Mouse (Mus musculus): ENCODE results near the gene Eef1a2. TPM values are rescaled to one million over a fixed set of nuclear protein-coding genes. Genes with fewer than 3 reads are reported as not detected.

Gene Eef1a2
- 0.16 and 0.20 TPM in 2 replicates for polyA plus RNA-seq (2015; fragmentation: Nextera tagmentation; extraction: Ambion mirVana)

GRCm38 (mm10) chr2:181156248-181157121 is at the start of gene Eef1a2:
TSS of gene Eef1a2 (minus strand) at chr2:181157014.
- no peak within 1 kb of the TSS for H3K27ac ChIP-seq (ENCODE audit: low read length)
- peaks cover 29% of the 10 kb centered on the region for H3K27me3 ChIP-seq (ENCODE audit: control insufficient read depth, insufficient read depth, low read depth, low read length)
- H3K4me3 ChIP-seq (ENCODE audit: low read length), result no peak within 1 kb of the TSS

GRCm38 (mm10) chr2:181206118-181206517 is 49.3 kb upstream of the Eef1a2 start:
- Histone ChIP-seq H3K9ac (ENCODE audit: low read length) (no peak overlapping the region), H3K4me3 (ENCODE audit: low read length) (no peak overlapping the region), H3K27ac (ENCODE audit: low read length) (no peak overlapping the region), H3K4me1 (replicated peaks; ENCODE audit: control insufficient read depth, insufficient read depth, low read length) (no peaks in the 10 kb centered on the region), H3K27me3 (ENCODE audit: control insufficient read depth, insufficient read depth, low read depth, low read length) (no peaks in the 10 kb centered on the region), H3K4me2 (ENCODE audit: low read depth, low read length) (no peak overlapping the region), H3K36me3 (ENCODE audit: control insufficient read depth, insufficient read depth, low read length) (no peaks in the 10 kb centered on the region), H3K9me3 (ENCODE audit: control insufficient read depth, low read length) (no peaks in the 10 kb centered on the region)
- no peak for ATAC-seq (ENCODE audit: low read depth)
- WGBS, result 61% methylated on average over 9 of the region's 9 CpGs

More at GRCm38 (mm10) chr2:181156248-181157121, at the start of gene Eef1a2:
- Histone ChIP-seq H3K4me2 (ENCODE audit: low read depth, low read length) (no peak within 1 kb of the TSS), H3K9me3 (ENCODE audit: control insufficient read depth, low read length) (no peaks in the 10 kb centered on the region), H3K36me3 (ENCODE audit: control insufficient read depth, insufficient read depth, low read length) (no peaks in the 10 kb centered on the region), H3K4me1 (replicated peaks; ENCODE audit: control insufficient read depth, insufficient read depth, low read length) (no peaks in the 10 kb centered on the region), H3K9ac (ENCODE audit: low read length) (no peak within 1 kb of the TSS)
- 3% methylated on average over 55 of the region's 55 CpGs for WGBS
- ATAC-seq (ENCODE audit: low read depth), result no peak

GRCm38 (mm10) chr2:181205678-181206077 is 48.9 kb upstream of the Eef1a2 start:
- Histone ChIP-seq H3K4me1 (replicated peaks; ENCODE audit: control insufficient read depth, insufficient read depth, low read length) (no peaks in the 10 kb centered on the region), H3K9me3 (ENCODE audit: control insufficient read depth, low read length) (no peaks in the 10 kb centered on the region), H3K9ac (ENCODE audit: low read length) (no peak overlapping the region), H3K27me3 (ENCODE audit: control insufficient read depth, insufficient read depth, low read depth, low read length) (no peaks in the 10 kb centered on the region), H3K27ac (ENCODE audit: low read length) (no peak overlapping the region), H3K4me2 (ENCODE audit: low read depth, low read length) (no peak overlapping the region), H3K36me3 (ENCODE audit: control insufficient read depth, insufficient read depth, low read length) (no peaks in the 10 kb centered on the region), H3K4me3 (ENCODE audit: low read length) (no peak overlapping the region)
- ATAC-seq (ENCODE audit: low read depth), result no peak
- WGBS, result 78% methylated on average over 5 of the region's 5 CpGs

- H3K9me3 ChIP-seq (ENCODE audit: control insufficient read depth, low read length), result no peaks in the 10 kb centered on the region
- ATAC-seq (ENCODE audit: low read depth), result no peak
- no peak overlapping the region for H3K4me3 ChIP-seq (ENCODE audit: low read length)
- WGBS, result 71% methylated on average over 6 of the region's 6 CpGs
- H3K9ac ChIP-seq (ENCODE audit: low read length), result no peak overlapping the region
- no peaks in the 10 kb centered on the region for H3K27me3 ChIP-seq (ENCODE audit: control insufficient read depth, insufficient read depth, low read depth, low read length)
- H3K4me2 ChIP-seq (ENCODE audit: low read depth, low read length), result no peak overlapping the region
- H3K4me1 ChIP-seq (replicated peaks; ENCODE audit: control insufficient read depth, insufficient read depth, low read length), result no peaks in the 10 kb centered on the region
- H3K36me3 ChIP-seq (ENCODE audit: control insufficient read depth, insufficient read depth, low read length), result no peaks in the 10 kb centered on the region
- H3K27ac ChIP-seq (ENCODE audit: low read length), result no peak overlapping the region
Measured at GRCm38 (mm10) chr2:181202886-181203285, 46.1 kb upstream of the Eef1a2 start.

GRCm38 (mm10) chr2:181202422-181202821 is 45.6 kb upstream of the Eef1a2 start, which contains the start of gene Ptk6:
TSS of gene Ptk6 (minus strand) at chr2:181202789.
- 80% methylated on average over 3 of the region's 3 CpGs for WGBS
- no peaks in the 10 kb centered on the region for H3K36me3 ChIP-seq (ENCODE audit: control insufficient read depth, insufficient read depth, low read length)
- no peak for ATAC-seq (ENCODE audit: low read depth)
- no peaks in the 10 kb centered on the region for H3K9me3 ChIP-seq (ENCODE audit: control insufficient read depth, low read length)
- no peak within 1 kb of the TSS for H3K4me2 ChIP-seq (ENCODE audit: low read depth, low read length)
- no peaks in the 10 kb centered on the region for H3K4me1 ChIP-seq (replicated peaks; ENCODE audit: control insufficient read depth, insufficient read depth, low read length)
- H3K4me3 ChIP-seq (ENCODE audit: low read length), result no peak within 1 kb of the TSS
- H3K27me3 ChIP-seq (ENCODE audit: control insufficient read depth, insufficient read depth, low read depth, low read length), result no peaks in the 10 kb centered on the region
- no peak within 1 kb of the TSS for H3K9ac ChIP-seq (ENCODE audit: low read length)
- H3K27ac ChIP-seq (ENCODE audit: low read length), result no peak within 1 kb of the TSS

- Histone ChIP-seq H3K27ac (ENCODE audit: low read length) (no peak overlapping the region), H3K4me1 (replicated peaks; ENCODE audit: control insufficient read depth, insufficient read depth, low read length) (no peaks in the 10 kb centered on the region), H3K4me3 (ENCODE audit: low read length) (no peak overlapping the region), H3K27me3 (ENCODE audit: control insufficient read depth, insufficient read depth, low read depth, low read length) (no peaks in the 10 kb centered on the region), H3K36me3 (ENCODE audit: control insufficient read depth, insufficient read depth, low read length) (no peaks in the 10 kb centered on the region), H3K9me3 (ENCODE audit: control insufficient read depth, low read length) (no peaks in the 10 kb centered on the region), H3K4me2 (ENCODE audit: low read depth, low read length) (no peak overlapping the region), H3K9ac (ENCODE audit: low read length) (no peak overlapping the region)
- peak; percentile 48; the same call in 1 of the 2 replicates for ATAC-seq (ENCODE audit: low read depth)
- 37% methylated on average over 3 of the region's 3 CpGs for WGBS
Measured at GRCm38 (mm10) chr2:181201606-181202005, 44.8 kb upstream of the Eef1a2 start.

GRCm38 (mm10) chr2:181196628-181197300 is 40.0 kb upstream of the Eef1a2 start:
- ATAC-seq (ENCODE audit: low read depth), result no peak
- H3K9ac ChIP-seq (ENCODE audit: low read length), result no peak overlapping the region

GRCm38 (mm10) chr2:181193044-181193443 is 36.2 kb upstream of the Eef1a2 start:
- Histone ChIP-seq H3K4me3 (ENCODE audit: low read length) (no peak overlapping the region), H3K4me2 (ENCODE audit: low read depth, low read length) (no peak overlapping the region), H3K27me3 (ENCODE audit: control insufficient read depth, insufficient read depth, low read depth, low read length) (no peaks in the 10 kb centered on the region), H3K9me3 (ENCODE audit: control insufficient read depth, low read length) (no peaks in the 10 kb centered on the region), H3K27ac (ENCODE audit: low read length) (no peak overlapping the region), H3K9ac (ENCODE audit: low read length) (no peak overlapping the region), H3K36me3 (ENCODE audit: control insufficient read depth, insufficient read depth, low read length) (no peaks in the 10 kb centered on the region), H3K4me1 (replicated peaks; ENCODE audit: control insufficient read depth, insufficient read depth, low read length) (peaks cover 5% of the 10 kb centered on the region; the same call in 1 of the 2 replicates)
- WGBS, result 69% methylated on average over 3 of the region's 3 CpGs
- ATAC-seq (ENCODE audit: low read depth), result no peak

More at GRCm38 (mm10) chr2:181196628-181197300, 40.0 kb upstream of the Eef1a2 start:
- Histone ChIP-seq H3K27me3 (ENCODE audit: control insufficient read depth, insufficient read depth, low read depth, low read length) (no peaks in the 10 kb centered on the region), H3K4me2 (ENCODE audit: low read depth, low read length) (no peak overlapping the region), H3K27ac (ENCODE audit: low read length) (no peak overlapping the region), H3K9me3 (ENCODE audit: control insufficient read depth, low read length) (no peaks in the 10 kb centered on the region), H3K36me3 (ENCODE audit: control insufficient read depth, insufficient read depth, low read length) (no peaks in the 10 kb centered on the region), H3K4me3 (ENCODE audit: low read length) (no peak overlapping the region), H3K4me1 (replicated peaks; ENCODE audit: control insufficient read depth, insufficient read depth, low read length) (no peaks in the 10 kb centered on the region)
- WGBS, result 66% methylated on average over 4 of the region's 4 CpGs

- 74% methylated on average over 4 of the region's 4 CpGs for WGBS
- Histone ChIP-seq H3K4me2 (ENCODE audit: low read depth, low read length) (no peak overlapping the region), H3K27ac (ENCODE audit: low read length) (no peak overlapping the region), H3K9me3 (ENCODE audit: control insufficient read depth, low read length) (no peaks in the 10 kb centered on the region), H3K4me3 (ENCODE audit: low read length) (no peak overlapping the region), H3K9ac (ENCODE audit: low read length) (no peak overlapping the region), H3K4me1 (replicated peaks; ENCODE audit: control insufficient read depth, insufficient read depth, low read length) (peaks cover 5% of the 10 kb centered on the region; the same call in 1 of the 2 replicates), H3K36me3 (ENCODE audit: control insufficient read depth, insufficient read depth, low read length) (no peaks in the 10 kb centered on the region), H3K27me3 (ENCODE audit: control insufficient read depth, insufficient read depth, low read depth, low read length) (no peaks in the 10 kb centered on the region)
- no peak for ATAC-seq (ENCODE audit: low read depth)
Measured at GRCm38 (mm10) chr2:181191936-181192335, 35.1 kb upstream of the Eef1a2 start.
